ENCODE assay signal across 16 mouse cellular contexts in the genomic region with DNA sequence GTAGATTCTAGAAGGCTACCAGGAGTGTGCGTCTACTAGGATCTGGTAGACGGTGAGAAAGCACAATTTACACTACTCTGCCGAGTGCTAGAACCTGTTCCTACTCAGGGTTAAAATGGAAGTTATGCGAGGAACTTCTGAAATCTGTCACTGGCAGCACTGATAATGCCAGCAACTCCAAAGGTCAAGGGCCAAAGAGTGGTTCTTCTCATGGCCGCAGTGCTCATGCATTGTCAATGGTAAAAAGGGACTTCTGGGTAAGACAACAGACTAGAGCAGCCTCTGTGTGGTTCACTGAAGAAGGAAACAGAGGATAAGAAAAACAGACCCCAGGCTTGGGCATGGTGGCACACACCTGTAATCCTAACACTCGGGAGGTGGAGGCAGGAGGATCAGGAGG. TPM values are rescaled to one million over a fixed set of nuclear protein-coding genes. Genes with fewer than 3 reads are reported as not detected.
"Had no signal": no experiment of that assay in that cellular context is flagged by ENCODE, and none has a peak within 500 bp of the region (broad histone marks: within the 10 kb centered on the region; RNA-seq: fewer than 3 reads in every experiment).

No protein-coding gene starts in this region.

- DNase-seq: gastrocnemius, adult 2 months; gastrocnemius, postnatal 10 days; gastrocnemius, postnatal 25 days; heart, adult 18-20 months; heart, postnatal 10 days; heart, postnatal 4 days; kidney, adult 18-20 months; kidney, adult 8-10 months; kidney, postnatal 10 days; kidney, postnatal 25 days; kidney, postnatal 4 days; liver; liver, embryonic 13.5 days had no signal

RNA-seq across cellular contexts. Expression of gene Liph, which starts 24.9 kb away (rescaled TPM):
- total RNA-seq: gastrocnemius, adult 2 months; gastrocnemius, postnatal 25 days; granulocyte monocyte progenitor cell, adult 5-6 weeks; heart, adult 8-10 months; heart, postnatal 25 days had no signal
